9 mouse cellular contexts compared by ENCODE assay signal in the genomic region with DNA sequence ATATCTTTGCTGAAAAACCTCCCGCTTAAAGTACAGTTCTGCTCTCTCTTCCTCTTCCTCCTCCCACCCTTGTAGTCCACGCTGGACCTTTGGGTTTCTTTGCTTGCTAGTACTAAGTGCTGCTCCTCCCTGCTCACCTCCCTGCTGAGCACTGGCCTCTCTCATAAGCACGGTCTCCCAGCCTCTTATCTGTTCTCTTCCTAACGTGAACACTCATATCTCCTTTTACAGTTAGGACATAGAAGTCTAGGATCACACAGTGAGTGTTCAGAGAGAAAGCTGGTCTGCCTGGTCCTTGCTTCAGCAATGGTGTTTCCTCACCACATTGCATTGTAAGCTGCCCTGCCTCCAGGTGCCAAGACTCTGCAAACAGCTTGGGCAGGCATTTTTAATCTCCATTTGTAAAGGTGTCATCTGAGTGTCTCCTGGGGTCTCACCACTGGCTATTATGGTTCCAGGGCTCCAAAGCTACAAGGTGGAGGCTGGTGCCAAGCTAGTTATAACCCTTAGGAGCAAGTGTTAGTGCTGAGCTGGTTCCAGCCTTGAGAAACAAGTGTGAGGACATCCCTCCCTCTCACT.
DNase-seq lines count a peak whose midpoint lies in the region; ATAC-seq lines count a peak whose summit lies in the region.
"Had no signal": no experiment of that assay in that cellular context is flagged by ENCODE, and none has a peak within 500 bp of the region (broad histone marks: within the 10 kb centered on the region; RNA-seq: fewer than 3 reads in every experiment).

No protein-coding gene starts in this region.

- no peaks in the 10 kb centered on the region for H3K36me3 ChIP-seq in heart, embryonic 11.5 days (ENCODE audit: control insufficient read depth, insufficient read depth, low read length)
- H3K36me3 ChIP-seq in liver, embryonic 11.5 days (ENCODE audit: control insufficient read depth, insufficient read depth, low read length), result no peaks in the 10 kb centered on the region
- H3K36me3 ChIP-seq: hindbrain, embryonic 10.5 days had no signal

- no peaks in the 10 kb centered on the region for H3K9me3 ChIP-seq in heart, embryonic 11.5 days (replicated peaks; ENCODE audit: control insufficient read depth, low read length)
- H3K9me3 ChIP-seq in liver, embryonic 11.5 days (ENCODE audit: control insufficient read depth, low read length), result no peaks in the 10 kb centered on the region
- H3K9me3 ChIP-seq: hindbrain, embryonic 10.5 days had no signal

- ATAC-seq in heart, embryonic 11.5 days (replicated peaks; ENCODE audit: insufficient number of reproducible peaks, low FRiP score, low TSS enrichment), result no peak
- ATAC-seq in liver, embryonic 11.5 days (replicated peaks; ENCODE audit: low FRiP score), result peak; percentile 76

- H3K4me2 ChIP-seq in heart, embryonic 11.5 days, result peak overlapping the region; percentile 14; the same call in 1 of the 2 replicates
- H3K4me2 ChIP-seq in liver, embryonic 11.5 days, result peak overlapping the region; percentile 55

- intact Hi-C loops in heart, postnatal 36 days (cut with DNase I), result no loop called here

- no peaks in the 10 kb centered on the region for H3K27me3 ChIP-seq in heart, embryonic 11.5 days (ENCODE audit: control insufficient read depth, insufficient read depth, low read length)
- H3K27me3 ChIP-seq in liver, embryonic 11.5 days (replicated peaks; ENCODE audit: control insufficient read depth, insufficient read depth, low read length), result no peaks in the 10 kb centered on the region

- DNase-seq in heart, postnatal 36 days, result no peak
- DNase-seq in thymus, postnatal 25 days, result peak; percentile 38
- DNase-seq in thymus, postnatal 0 days (ENCODE audit: low spot score), result no peak
- no peak for DNase-seq in liver, embryonic 11.5 days (ENCODE audit: low spot score)
- DNase-seq in thymus, postnatal 4 days, result peak; percentile 41
- no peak for DNase-seq in spleen, adult 18-20 months
- DNase-seq in layer of hippocampus, postnatal 14 days (ENCODE audit: low spot score in 2 of 2), result no peak

- no peak overlapping the region for H3K9ac ChIP-seq in heart, embryonic 11.5 days (ENCODE audit: low read depth, low read length)
- no peak overlapping the region for H3K9ac ChIP-seq in liver, embryonic 11.5 days (ENCODE audit: low read depth, low read length)

- peak overlapping the region; percentile 75 for H3K27ac ChIP-seq in heart, embryonic 11.5 days (ENCODE audit: low read depth, low read length)
- H3K27ac ChIP-seq in liver, embryonic 11.5 days (ENCODE audit: low read depth, low read length), result peak overlapping the region; percentile 78
- H3K27ac ChIP-seq: hindbrain, embryonic 10.5 days had no signal

- H3K4me3 ChIP-seq in heart, embryonic 11.5 days (ENCODE audit: low read depth, low read length), result no peak overlapping the region
- 0 out of 2 replicates have a peak overlapping the region, but pooled peaks have one; percentile 3 for H3K4me3 ChIP-seq in liver, embryonic 11.5 days (ENCODE audit: low read depth, low read length)
- H3K4me3 ChIP-seq: hindbrain, embryonic 10.5 days had no signal

- WGBS in heart, embryonic 11.5 days (ENCODE audit: insufficient replicate concordance), result 1% methylated on average over 4 of the region's 4 CpGs
- 6% methylated on average over 4 of the region's 4 CpGs for WGBS in liver, embryonic 11.5 days

- peaks cover 39% of the 10 kb centered on the region for H3K4me1 ChIP-seq in heart, embryonic 11.5 days (ENCODE audit: control insufficient read depth, insufficient read depth, low read length)
- H3K4me1 ChIP-seq in liver, embryonic 11.5 days (replicated peaks; ENCODE audit: control insufficient read depth, insufficient read depth, low read length), result peaks cover 45% of the 10 kb centered on the region

Comparison
In these comparisons a context has a peak if more than half of its experiments do, and no peak if none do; other contexts are left out.
1. DNase-seq: peak in thymus, postnatal 25 days (single experiment) and thymus, postnatal 4 days (single experiment); none in heart, postnatal 36 days (0 of 2), thymus, postnatal 0 days (single experiment), liver, embryonic 11.5 days (single experiment), spleen, adult 18-20 months (0 of 2) and layer of hippocampus, postnatal 14 days (0 of 2).